Mouse (Mus musculus) left cerebral cortex, postnatal 14 days (tissue): ENCODE measurements around the gene Macf1. TPM values are rescaled to one million over a fixed set of nuclear protein-coding genes. Genes with fewer than 3 reads are reported as not detected.

Experiments used
- DNase-seq, 2 experiments: peaks; one replicate each; pipeline ENCODE4 v3.0.0; 2021 to 2022; ENCODE audit warnings: low spot score in 2 of 2, mixed read lengths in 1 of 2
- intact Hi-C: fragments of 180-260 bp; cut with DNase I; formaldehyde crosslinking; loops from one replicate; pipeline ENCODE4 v1.15.1; 2025
- microRNA-seq, 2 experiments: library from miRNA; unstranded; fragments of <30 nt; microRNA quantifications; one replicate each; pipeline ENCODE4 v1.2.0; 2022
- total RNA-seq, 2 experiments: library from RNA; stranded (reverse); gene quantifications; 2 replicates each; pipeline ENCODE4 v1.2.3; 2021

The Macf1 gene
- total RNA-seq, 2 experiments from 2014 or later: 211 to 227 TPM

DNA sequence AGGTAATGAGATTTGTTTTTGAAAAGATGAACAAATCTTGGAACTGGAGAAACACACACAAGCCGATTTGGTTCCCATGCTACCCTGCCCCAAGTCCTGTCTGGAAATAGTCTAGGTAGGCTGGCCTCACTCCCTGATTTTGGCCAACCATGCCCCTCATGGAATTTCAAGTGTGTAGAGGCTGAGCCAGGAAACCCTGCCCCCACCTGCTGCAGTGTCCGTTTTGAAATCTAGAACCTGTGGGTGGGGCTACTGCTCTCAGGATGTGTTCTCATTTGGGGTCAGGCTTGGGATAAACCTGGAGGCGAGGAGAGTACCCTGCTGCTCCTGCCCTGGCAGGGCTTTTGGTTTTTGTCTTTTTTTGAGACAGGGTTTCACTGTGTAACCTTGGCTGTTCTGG, 375.9 kb downstream of the Macf1 start:
- intact Hi-C loops: loop anchor here (5.0 kb wide), 1 partner anchor 34 kb away; the partner anchor contains the start of gene Bmp8a
- no peak for DNase-seq

DNA sequence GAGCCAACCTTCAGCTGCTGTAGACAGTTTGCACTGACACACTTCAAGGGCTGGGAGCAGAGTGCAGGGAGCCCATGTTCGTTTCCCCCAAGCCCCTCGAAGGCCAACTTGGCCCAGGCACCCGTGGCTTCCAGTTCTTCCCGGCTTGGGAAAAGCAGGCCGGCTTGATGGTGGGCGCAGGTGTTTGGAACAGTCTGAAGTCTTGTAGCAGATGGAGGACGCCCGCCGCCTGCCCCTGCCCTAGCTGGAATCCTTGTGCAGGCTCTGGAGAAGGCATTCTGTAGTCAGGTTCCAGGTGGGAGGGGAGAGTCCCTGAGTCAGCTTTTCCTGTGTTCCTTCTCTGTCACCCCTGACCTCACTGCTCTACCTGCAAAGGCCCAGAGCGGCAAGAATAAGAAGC, 377.2 kb downstream of the Macf1 start:
- peak; percentile 39 to 57 for DNase-seq
- intact Hi-C loops: loop anchor here (5.0 kb wide), 1 partner anchor 35 kb away; the partner anchor contains the start of gene Bmp8a

DNA sequence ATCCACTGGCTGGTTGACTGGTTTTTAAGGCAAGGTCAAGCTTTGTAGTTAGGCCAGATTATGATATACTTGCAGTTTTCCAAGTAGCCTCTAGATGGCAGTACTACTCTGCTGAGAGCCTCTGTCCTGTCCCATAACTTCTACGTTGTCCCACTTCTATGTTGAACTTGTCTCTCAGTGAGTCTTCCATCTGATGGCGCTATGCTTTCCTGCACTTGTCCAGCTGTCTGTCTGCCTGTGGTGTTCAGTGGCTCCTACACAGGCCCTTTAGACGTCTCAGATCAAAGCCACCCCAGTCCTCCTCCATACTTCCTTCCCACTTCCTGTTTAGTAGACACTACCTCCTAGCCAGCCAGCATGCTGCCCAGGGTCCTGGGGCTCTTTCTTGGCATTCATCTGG, 378.4 kb downstream of the Macf1 start:
- intact Hi-C loops: loop anchor here (5.0 kb wide), 1 partner anchor 37 kb away; the partner anchor contains the start of gene Bmp8a
- DNase-seq: peak; percentile 30 to 72

Small RNAs within 50 kb of the gene (microRNA-seq; reads per million reads assigned to microRNA genes)
- 0 reads per million in 2 experiments for gene Mir6398

Other genes starting within 250 kb of the Macf1 start
- gene Ndufs5, start 33.8 kb upstream of the Macf1 start, total RNA-seq: 100 to 1,000 TPM; 187 to 196 TPM
- 10 to 100 TPM; 63.3 to 66.8 TPM for gene Akirin1, start 66.0 kb upstream of the Macf1 start, total RNA-seq
- 1 to 10 TPM; 1.0 to 1.2 TPM for gene Rhbdl2, start 103.5 kb upstream of the Macf1 start, total RNA-seq
- not detected for gene 4933427I04Rik, start 175.3 kb upstream of the Macf1 start, total RNA-seq
- gene Mycbp, start 220.5 kb upstream of the Macf1 start, total RNA-seq: 10 to 100 TPM in 1 of 2 experiments, 1 to 10 TPM in 1; 10.0 to 11.1 TPM
- 10 to 100 TPM; 52.2 to 53.1 TPM for gene Rragc, start 233.1 kb upstream of the Macf1 start, total RNA-seq
- gene 4930535I16Rik, start 233.7 kb upstream of the Macf1 start, total RNA-seq: not detected